Mouse (Mus musculus): ENCODE measurements around the gene Dnaaf3. TPM values are rescaled to one million over a fixed set of nuclear protein-coding genes. Genes with fewer than 3 reads are reported as not detected.

Dnaaf3 gene
- polyA plus RNA-seq, 1 experiment from 2014 or later: 0.58 TPM

DNA sequence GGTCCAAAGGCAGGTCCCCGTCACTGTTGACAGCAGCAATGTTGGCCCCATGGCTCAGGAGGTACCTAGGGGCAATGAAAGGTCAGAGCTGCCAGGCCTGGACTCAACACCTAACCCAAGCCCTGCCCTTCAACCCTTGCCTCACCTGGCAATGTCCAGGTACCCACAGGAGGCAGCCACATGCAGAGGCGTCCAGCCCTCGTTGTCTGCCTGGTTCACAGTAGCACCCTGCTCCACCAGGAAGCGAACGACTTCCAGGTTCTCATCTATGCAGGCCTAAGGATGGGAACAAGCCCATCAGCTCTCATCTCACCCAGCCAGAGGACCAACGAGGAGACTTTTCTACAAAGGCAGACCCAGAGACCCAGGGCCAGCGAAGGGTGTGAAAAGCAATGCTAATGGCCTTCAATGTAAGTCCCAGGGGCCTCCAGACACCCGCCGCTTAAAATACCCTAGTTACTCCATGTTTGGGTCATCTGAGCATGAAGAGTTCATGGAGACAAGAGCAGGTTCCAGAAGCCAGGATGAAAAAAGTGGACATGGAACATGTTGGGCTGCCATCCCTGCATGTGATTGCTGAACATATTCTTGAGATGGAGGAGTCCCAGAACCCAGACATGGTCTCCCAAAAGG is 34.9 kb downstream of the Dnaaf3 start:
- 93% methylated on average over 9 of the region's 9 CpGs for WGBS
- Histone ChIP-seq H3K27me3 (ENCODE audit: control insufficient read depth, insufficient read depth, low read length) (no peaks in the 10 kb centered on the region), H3K36me3 (ENCODE audit: control insufficient read depth, insufficient read depth, low read length) (peaks cover 30% of the 10 kb centered on the region), H3K4me1 (ENCODE audit: control insufficient read depth, insufficient read depth, low read length) (peaks cover 34% of the 10 kb centered on the region), H3K9me3 (ENCODE audit: control insufficient read depth, low read length) (no peaks in the 10 kb centered on the region), H3K9ac (replicated peaks; ENCODE audit: low read length) (no peak overlapping the region; the same call in 1 of the 2 replicates), H3K4me2 (ENCODE audit: low read length) (peak overlapping the region; percentile 93; the same call in 1 of the 2 replicates), H3K4me3 (replicated peaks; ENCODE audit: low read depth, low read length) (no peak overlapping the region), H3K27ac (replicated peaks; ENCODE audit: low read depth, low read length) (no peak overlapping the region)
- no peak for DNase-seq
- ATAC-seq (ENCODE audit: low FRiP score, low TSS enrichment): no peak

- DNase-seq (no peak), ATAC-seq (ENCODE audit: low FRiP score, low TSS enrichment) (no peak)
- peaks cover 30% of the 10 kb centered on the region for H3K36me3 ChIP-seq (ENCODE audit: control insufficient read depth, insufficient read depth, low read length)
- no peak overlapping the region for H3K9ac ChIP-seq (replicated peaks; ENCODE audit: low read length)
- H3K4me1 ChIP-seq (ENCODE audit: control insufficient read depth, insufficient read depth, low read length): peaks cover 34% of the 10 kb centered on the region
- no peaks in the 10 kb centered on the region for H3K9me3 ChIP-seq (ENCODE audit: control insufficient read depth, low read length)
- H3K27me3 ChIP-seq (ENCODE audit: control insufficient read depth, insufficient read depth, low read length): no peaks in the 10 kb centered on the region
- H3K4me2 ChIP-seq (ENCODE audit: low read length): no peak overlapping the region
- no peak overlapping the region for H3K4me3 ChIP-seq (replicated peaks; ENCODE audit: low read depth, low read length)
- H3K27ac ChIP-seq (replicated peaks; ENCODE audit: low read depth, low read length): no peak overlapping the region
- WGBS: 95% methylated on average over 3 of the region's 3 CpGs
These were observed 35.8 kb downstream of the Dnaaf3 start for GRCm38 (mm10) chr7:4496468-4496867.

GRCm38 (mm10) chr7:4493991-4494390 is 38.3 kb downstream of the Dnaaf3 start:
- DNase-seq: no peak
- H3K4me1 ChIP-seq (ENCODE audit: control insufficient read depth, insufficient read depth, low read length): peaks cover 16% of the 10 kb centered on the region
- 93% methylated on average over 1 of the region's 1 CpGs for WGBS
- no peak for ATAC-seq (ENCODE audit: low FRiP score, low TSS enrichment)
- H3K27me3 ChIP-seq (ENCODE audit: control insufficient read depth, insufficient read depth, low read length): no peaks in the 10 kb centered on the region
- no peak overlapping the region for H3K9ac ChIP-seq (replicated peaks; ENCODE audit: low read length)
- no peaks in the 10 kb centered on the region for H3K9me3 ChIP-seq (ENCODE audit: control insufficient read depth, low read length)
- H3K4me2 ChIP-seq (ENCODE audit: low read length): no peak overlapping the region
- H3K4me3 ChIP-seq (replicated peaks; ENCODE audit: low read depth, low read length): no peak overlapping the region
- H3K27ac ChIP-seq (replicated peaks; ENCODE audit: low read depth, low read length): no peak overlapping the region
- H3K36me3 ChIP-seq (ENCODE audit: control insufficient read depth, insufficient read depth, low read length): peaks cover 45% of the 10 kb centered on the region

GRCm38 (mm10) chr7:4492284-4493224 is 39.7 kb downstream of the Dnaaf3 start:
- Histone ChIP-seq H3K27me3 (ENCODE audit: control insufficient read depth, insufficient read depth, low read length) (no peaks in the 10 kb centered on the region), H3K4me2 (ENCODE audit: low read length) (no peak overlapping the region), H3K9ac (replicated peaks; ENCODE audit: low read length) (no peak overlapping the region), H3K27ac (replicated peaks; ENCODE audit: low read depth, low read length) (no peak overlapping the region), H3K4me3 (replicated peaks; ENCODE audit: low read depth, low read length) (no peak overlapping the region), H3K4me1 (ENCODE audit: control insufficient read depth, insufficient read depth, low read length) (peaks cover 2% of the 10 kb centered on the region; the same call in 1 of the 2 replicates), H3K9me3 (ENCODE audit: control insufficient read depth, low read length) (no peaks in the 10 kb centered on the region), H3K36me3 (ENCODE audit: control insufficient read depth, insufficient read depth, low read length) (peaks cover 52% of the 10 kb centered on the region)
- DNase-seq: no peak
- ATAC-seq (ENCODE audit: low FRiP score, low TSS enrichment): no peak
- WGBS: 94% methylated on average over 13 of the region's 13 CpGs

GRCm38 (mm10) chr7:4491308-4491707 is 40.9 kb downstream of the Dnaaf3 start:
- ATAC-seq (ENCODE audit: low FRiP score, low TSS enrichment) (no peak), DNase-seq (no peak)
- Histone ChIP-seq H3K9ac (replicated peaks; ENCODE audit: low read length) (no peak overlapping the region), H3K4me3 (replicated peaks; ENCODE audit: low read depth, low read length) (no peak overlapping the region), H3K4me1 (ENCODE audit: control insufficient read depth, insufficient read depth, low read length) (no peaks in the 10 kb centered on the region), H3K27me3 (ENCODE audit: control insufficient read depth, insufficient read depth, low read length) (no peaks in the 10 kb centered on the region), H3K9me3 (ENCODE audit: control insufficient read depth, low read length) (no peaks in the 10 kb centered on the region), H3K36me3 (ENCODE audit: control insufficient read depth, insufficient read depth, low read length) (peaks cover 48% of the 10 kb centered on the region), H3K27ac (replicated peaks; ENCODE audit: low read depth, low read length) (no peak overlapping the region), H3K4me2 (ENCODE audit: low read length) (no peak overlapping the region)
- WGBS: 91% methylated on average over 6 of the region's 6 CpGs

- ATAC-seq (ENCODE audit: low FRiP score, low TSS enrichment) (no peak), DNase-seq (no peak)
- Histone ChIP-seq H3K27me3 (ENCODE audit: control insufficient read depth, insufficient read depth, low read length) (0 out of 2 replicates have a peak, but pooled peaks cover 3% of the 10 kb centered on the region), H3K4me1 (ENCODE audit: control insufficient read depth, insufficient read depth, low read length) (peaks cover 11% of the 10 kb centered on the region; the same call in 1 of the 2 replicates), H3K4me2 (ENCODE audit: low read length) (no peak overlapping the region), H3K9me3 (ENCODE audit: control insufficient read depth, low read length) (no peaks in the 10 kb centered on the region), H3K9ac (replicated peaks; ENCODE audit: low read length) (no peak overlapping the region), H3K36me3 (ENCODE audit: control insufficient read depth, insufficient read depth, low read length) (peaks cover 60% of the 10 kb centered on the region), H3K27ac (replicated peaks; ENCODE audit: low read depth, low read length) (no peak overlapping the region), H3K4me3 (replicated peaks; ENCODE audit: low read depth, low read length) (no peak overlapping the region)
- 95% methylated on average over 12 of the region's 12 CpGs for WGBS
These were observed 50.0 kb downstream of the Dnaaf3 start for GRCm38 (mm10) chr7:4482281-4482680.

DNA sequence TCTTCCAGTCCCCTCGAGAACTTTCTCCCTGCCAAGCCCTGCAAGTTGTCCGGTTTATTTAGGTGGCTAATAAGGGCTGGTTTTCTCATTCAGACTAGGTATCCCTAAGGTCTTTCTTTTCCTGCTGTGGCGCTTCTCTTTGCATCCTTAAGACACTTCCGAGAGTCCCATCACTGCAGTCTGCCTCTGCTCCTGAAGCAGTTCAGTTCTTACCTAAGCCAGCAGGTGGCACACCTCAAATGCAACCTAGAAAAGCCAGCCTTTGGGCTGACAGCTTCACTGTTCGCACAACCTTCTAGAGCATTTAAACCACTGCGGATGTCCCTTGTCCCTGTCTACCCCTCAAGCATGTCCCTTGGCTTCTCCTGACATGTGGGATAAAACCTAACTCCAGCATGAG is 52.6 kb downstream of the Dnaaf3 start:
- H3K27me3 ChIP-seq (ENCODE audit: control insufficient read depth, insufficient read depth, low read length): peaks cover 15% of the 10 kb centered on the region; the same call in 1 of the 2 replicates
- no peak overlapping the region for H3K9ac ChIP-seq (replicated peaks; ENCODE audit: low read length)
- no peak overlapping the region for H3K4me3 ChIP-seq (replicated peaks; ENCODE audit: low read depth, low read length)
- ATAC-seq (ENCODE audit: low FRiP score, low TSS enrichment): no peak
- no peak overlapping the region for H3K4me2 ChIP-seq (ENCODE audit: low read length)
- WGBS: 27% methylated on average over 6 of the region's 6 CpGs
- no peaks in the 10 kb centered on the region for H3K9me3 ChIP-seq (ENCODE audit: control insufficient read depth, low read length)
- peaks cover 11% of the 10 kb centered on the region; the same call in 1 of the 2 replicates for H3K4me1 ChIP-seq (ENCODE audit: control insufficient read depth, insufficient read depth, low read length)
- H3K36me3 ChIP-seq (ENCODE audit: control insufficient read depth, insufficient read depth, low read length): peaks cover 40% of the 10 kb centered on the region
- no peak overlapping the region for H3K27ac ChIP-seq (replicated peaks; ENCODE audit: low read depth, low read length)
- DNase-seq: peak; percentile 77

DNA sequence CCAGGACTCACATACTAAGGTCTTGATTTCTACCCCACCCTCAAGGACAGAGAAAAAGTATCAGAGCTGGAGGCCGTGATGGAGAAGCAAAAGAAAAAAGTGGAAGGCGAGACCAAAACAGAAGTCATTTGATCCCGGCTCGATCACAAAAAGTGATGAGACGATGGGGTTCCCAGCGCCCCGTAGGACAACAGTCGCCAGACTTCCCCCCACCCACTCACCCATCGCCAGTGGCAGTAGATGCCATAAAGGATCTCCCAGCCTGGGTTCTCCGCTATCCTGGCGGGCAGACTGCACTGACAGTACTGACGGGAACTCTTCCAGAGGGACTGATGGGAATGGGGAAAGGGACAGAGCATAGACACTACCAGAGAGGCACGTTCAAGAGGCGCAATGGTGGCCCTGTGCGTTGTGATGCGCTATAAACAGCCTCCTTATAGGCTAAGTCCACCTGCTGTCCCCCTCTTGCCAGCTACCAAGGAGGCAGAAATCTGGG is 53.4 kb downstream of the Dnaaf3 start:
- H3K4me3 ChIP-seq (replicated peaks; ENCODE audit: low read depth, low read length): peak overlapping the region; percentile 40
- peaks cover 20% of the 10 kb centered on the region; the same call in 1 of the 2 replicates for H3K27me3 ChIP-seq (ENCODE audit: control insufficient read depth, insufficient read depth, low read length)
- peaks cover 31% of the 10 kb centered on the region for H3K36me3 ChIP-seq (ENCODE audit: control insufficient read depth, insufficient read depth, low read length)
- no peak for ATAC-seq (ENCODE audit: low FRiP score, low TSS enrichment)
- DNase-seq: peak; percentile 23
- peak overlapping the region; percentile 14; the same call in 1 of the 2 replicates for H3K27ac ChIP-seq (replicated peaks; ENCODE audit: low read depth, low read length)
- H3K9ac ChIP-seq (replicated peaks; ENCODE audit: low read length): peak overlapping the region; percentile 38
- H3K4me1 ChIP-seq (ENCODE audit: control insufficient read depth, insufficient read depth, low read length): peaks cover 11% of the 10 kb centered on the region; the same call in 1 of the 2 replicates
- WGBS: 2% methylated on average over 16 of the region's 16 CpGs
- no peaks in the 10 kb centered on the region for H3K9me3 ChIP-seq (ENCODE audit: control insufficient read depth, low read length)
- H3K4me2 ChIP-seq (ENCODE audit: low read length): peak overlapping the region; percentile 86

Data from midbrain, embryonic 14.5 days (tissue).